Mouse (Mus musculus): ENCODE results near the gene Clec2i. TPM values are rescaled to one million over a fixed set of nuclear protein-coding genes. Genes with fewer than 3 reads are reported as not detected.

The Clec2i gene
- polyA plus RNA-seq, 1 experiment from 2014 or later = 0.14 TPM

DNA sequence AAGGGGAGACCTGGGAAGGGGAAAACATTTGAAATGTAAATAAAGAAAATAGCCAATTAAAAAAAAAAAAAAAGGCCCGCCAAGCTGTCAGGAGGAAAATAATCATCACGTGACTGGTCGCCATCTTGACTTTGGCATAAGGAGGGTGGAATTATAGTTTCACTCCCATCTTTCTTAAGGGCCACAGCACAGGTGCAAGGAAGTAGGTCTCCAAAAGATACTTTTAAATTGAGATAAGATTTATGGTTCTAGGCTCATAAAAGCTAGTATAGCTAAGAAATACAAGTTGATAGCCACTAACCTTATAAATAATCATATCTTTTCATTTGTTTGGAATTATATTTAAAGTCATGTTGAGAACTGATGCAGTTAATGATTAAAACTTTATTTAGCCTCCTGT, 32.5 kb upstream of the Clec2i start:
- Histone ChIP-seq H3K4me1 (ENCODE audit: insufficient read depth) (peaks cover 22% of the 10 kb centered on the region), H3K9me3 (ENCODE audit: low read depth, low read length) (no peaks in the 10 kb centered on the region), H3K27me3 (ENCODE audit: insufficient read depth, low read length) (no peaks in the 10 kb centered on the region), H3K4me2 (no peak overlapping the region), H3K36me3 (ENCODE audit: insufficient read depth) (no peaks in the 10 kb centered on the region), H3K4me3 (ENCODE audit: low read depth, low read length) (no peak overlapping the region), H3K9ac (no peak overlapping the region), H3K27ac (ENCODE audit: low read depth) (no peak overlapping the region)
- no peak for TF ChIP-seq CTCF (IDR thresholded peaks at IDR 0.05; ENCODE audit: low read depth)
- ATAC-seq (ENCODE audit: insufficient read depth) = no peak
- 97% methylated on average over 3 of the region's 3 CpGs for whole genome bisulfite sequencing
- no peak for DNase-seq

DNA sequence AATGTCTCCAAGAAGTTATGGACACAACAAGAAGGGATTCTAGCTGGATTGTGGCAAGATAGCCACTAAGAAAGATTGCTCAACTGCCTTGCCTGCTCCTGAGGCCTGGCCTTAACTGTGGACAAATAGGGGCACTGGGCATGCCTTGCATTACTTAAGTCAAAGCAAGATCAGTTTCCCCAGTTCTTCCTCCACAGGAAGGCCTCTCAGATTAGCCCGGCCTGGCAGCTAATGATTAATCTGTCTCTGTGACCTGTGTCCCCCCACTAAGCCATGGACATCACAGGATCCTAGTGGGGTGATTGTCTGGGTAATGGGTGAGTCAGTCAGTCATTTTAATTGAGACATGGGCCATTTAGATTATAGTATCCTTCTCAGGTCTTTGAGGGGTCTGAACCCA, 31.9 kb upstream of the Clec2i start:
- WGBS = 43% methylated on average over 1 of the region's 1 CpGs
- Histone ChIP-seq H3K9me3 (ENCODE audit: low read depth, low read length) (no peaks in the 10 kb centered on the region), H3K27me3 (ENCODE audit: insufficient read depth, low read length) (no peaks in the 10 kb centered on the region), H3K36me3 (ENCODE audit: insufficient read depth) (no peaks in the 10 kb centered on the region), H3K4me3 (ENCODE audit: low read depth, low read length) (no peak overlapping the region), H3K9ac (no peak overlapping the region), H3K4me1 (ENCODE audit: insufficient read depth) (peaks cover 21% of the 10 kb centered on the region), H3K27ac (ENCODE audit: low read depth) (peak overlapping the region; percentile 49; the same call in 1 of the 2 replicates), H3K4me2 (no peak overlapping the region)
- no peak for TF ChIP-seq CTCF (IDR thresholded peaks at IDR 0.05; ENCODE audit: low read depth)
- no peak for DNase-seq
- no peak for ATAC-seq (ENCODE audit: insufficient read depth)

DNA sequence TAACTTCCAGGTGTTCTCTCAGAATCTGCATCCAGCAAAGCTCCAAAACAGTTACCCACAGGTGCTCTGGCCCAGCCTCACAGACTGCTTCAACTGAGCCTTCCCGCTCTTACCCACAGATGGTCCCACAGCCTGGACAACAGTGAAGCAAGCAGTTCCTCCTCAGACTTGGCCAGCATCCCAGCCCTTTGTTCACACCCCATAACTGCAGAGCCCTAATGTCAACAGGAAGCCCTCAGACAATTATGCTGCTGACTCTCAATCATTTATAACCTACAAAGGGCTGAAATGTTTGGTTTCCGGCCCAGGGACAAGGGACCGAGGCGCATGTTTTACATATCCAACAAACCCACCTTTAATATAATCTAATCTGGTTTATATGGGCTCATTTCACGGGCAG, 31.1 kb upstream of the Clec2i start:
- peaks cover 16% of the 10 kb centered on the region for H3K4me1 ChIP-seq (ENCODE audit: insufficient read depth)
- no peak overlapping the region for H3K4me3 ChIP-seq (ENCODE audit: low read depth, low read length)
- ATAC-seq (ENCODE audit: insufficient read depth) (peak; percentile 97), DNase-seq (peak; percentile 98)
- no peaks in the 10 kb centered on the region for H3K9me3 ChIP-seq (ENCODE audit: low read depth, low read length)
- WGBS = 23% methylated on average over 5 of the region's 5 CpGs
- H3K27ac ChIP-seq (ENCODE audit: low read depth) = peak overlapping the region; percentile 49
- H3K4me2 ChIP-seq = no peak overlapping the region
- no peaks in the 10 kb centered on the region for H3K27me3 ChIP-seq (ENCODE audit: insufficient read depth, low read length)
- H3K36me3 ChIP-seq (ENCODE audit: insufficient read depth) = no peaks in the 10 kb centered on the region
- no peak overlapping the region for H3K9ac ChIP-seq
- no peak for TF ChIP-seq CTCF (IDR thresholded peaks at IDR 0.05; ENCODE audit: low read depth)

DNA sequence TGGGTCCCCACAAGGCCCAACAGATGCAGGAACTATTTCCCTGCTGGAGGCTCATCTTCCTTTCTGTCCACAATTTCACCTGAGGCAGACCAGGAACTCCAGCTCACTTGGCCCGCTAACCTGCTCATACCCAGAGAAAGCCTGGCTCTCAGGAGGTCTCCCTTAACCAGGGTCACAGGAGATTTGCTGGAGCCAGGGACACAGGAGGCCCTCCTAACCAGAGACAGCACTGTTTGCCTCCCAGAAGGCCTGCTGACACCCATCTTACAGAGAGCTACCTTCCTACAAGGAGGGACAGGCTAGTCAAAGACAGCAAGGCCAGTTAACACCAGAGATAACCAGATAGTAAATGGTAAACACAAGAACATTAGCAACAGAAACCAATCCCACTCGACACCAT, 29.4 kb upstream of the Clec2i start:
- H3K9ac ChIP-seq = no peak overlapping the region
- DNase-seq = no peak
- peaks cover 16% of the 10 kb centered on the region for H3K4me1 ChIP-seq (ENCODE audit: insufficient read depth)
- ATAC-seq (ENCODE audit: insufficient read depth) = no peak
- H3K27me3 ChIP-seq (ENCODE audit: insufficient read depth, low read length) = no peaks in the 10 kb centered on the region
- no peak overlapping the region for H3K4me2 ChIP-seq
- WGBS = 85% methylated on average over 2 of the region's 2 CpGs
- H3K36me3 ChIP-seq (ENCODE audit: insufficient read depth) = no peaks in the 10 kb centered on the region
- no peak overlapping the region for H3K4me3 ChIP-seq (ENCODE audit: low read depth, low read length)
- TF ChIP-seq CTCF (IDR thresholded peaks at IDR 0.05; ENCODE audit: low read depth) = no peak
- no peaks in the 10 kb centered on the region for H3K9me3 ChIP-seq (ENCODE audit: low read depth, low read length)
- H3K27ac ChIP-seq (ENCODE audit: low read depth) = no peak overlapping the region

DNA sequence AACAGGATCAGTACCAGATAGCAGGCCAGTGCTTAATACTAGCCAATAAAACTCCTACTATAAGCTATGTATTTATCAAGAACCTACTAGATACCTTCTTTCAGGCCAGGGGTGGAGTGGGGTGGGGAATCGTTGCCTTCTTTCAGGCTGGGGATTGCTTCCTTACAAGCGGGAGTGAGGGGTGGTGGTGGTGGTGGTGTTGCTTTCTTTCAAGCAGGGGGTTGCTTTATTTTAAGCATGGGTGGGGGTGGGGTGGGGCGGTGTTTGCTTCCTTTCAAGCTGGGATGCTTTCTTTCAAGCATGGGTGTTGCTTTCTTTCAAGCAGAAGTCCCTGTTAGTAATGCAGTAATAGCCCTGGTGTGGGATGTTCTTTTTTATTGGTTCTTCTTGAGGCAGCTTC, 18.5 kb upstream of the Clec2i start:
- H3K27ac ChIP-seq (ENCODE audit: low read depth) = peak overlapping the region; percentile 34; the same call in 1 of the 2 replicates
- 42% methylated on average over 3 of the region's 3 CpGs for WGBS
- no peak overlapping the region for H3K4me3 ChIP-seq (ENCODE audit: low read depth, low read length)
- DNase-seq = no peak
- no peaks in the 10 kb centered on the region for H3K27me3 ChIP-seq (ENCODE audit: insufficient read depth, low read length)
- ATAC-seq (ENCODE audit: insufficient read depth) = no peak
- H3K4me2 ChIP-seq = no peak overlapping the region
- H3K36me3 ChIP-seq (ENCODE audit: insufficient read depth) = no peaks in the 10 kb centered on the region
- no peak for TF ChIP-seq CTCF (IDR thresholded peaks at IDR 0.05; ENCODE audit: low read depth)
- no peaks in the 10 kb centered on the region for H3K4me1 ChIP-seq (ENCODE audit: insufficient read depth)
- no peaks in the 10 kb centered on the region for H3K9me3 ChIP-seq (ENCODE audit: low read depth, low read length)
- no peak overlapping the region for H3K9ac ChIP-seq

DNA sequence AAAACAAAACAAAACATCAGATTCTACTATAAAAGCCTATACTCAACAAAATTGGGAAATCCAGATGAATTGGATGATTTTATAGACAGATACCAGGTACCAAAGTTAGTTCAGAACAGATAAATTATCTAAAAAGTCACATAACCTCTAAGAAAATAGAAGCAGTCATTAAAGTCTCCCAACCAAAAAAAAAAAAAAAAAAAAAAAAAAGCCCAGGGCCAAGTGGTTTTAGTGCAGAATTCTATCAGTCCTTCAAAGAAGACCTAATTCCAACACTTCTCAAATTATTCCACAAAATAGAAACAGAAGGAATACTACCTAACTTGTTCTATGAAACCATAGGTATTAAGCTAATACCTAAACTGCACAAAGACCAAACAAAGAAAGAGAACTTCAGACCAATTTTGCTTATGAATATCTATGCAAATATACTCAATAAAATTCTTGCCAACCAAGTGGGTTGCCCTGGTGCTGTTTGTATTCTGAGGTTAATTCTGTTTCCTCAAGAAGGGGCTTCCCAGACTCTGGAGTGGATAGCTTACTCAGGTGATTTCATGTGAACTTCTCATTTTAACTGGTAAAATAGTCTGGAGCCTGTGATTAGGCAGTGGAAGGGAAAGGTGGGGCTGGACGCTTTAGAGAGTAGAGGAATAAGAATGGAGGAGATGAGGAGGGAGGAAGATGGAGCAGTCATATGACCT, 15.3 kb upstream of the Clec2i start:
- 90% methylated on average over 1 of the region's 1 CpGs for WGBS
- no peak overlapping the region for H3K4me2 ChIP-seq
- no peak overlapping the region for H3K4me3 ChIP-seq (ENCODE audit: low read depth, low read length)
- no peaks in the 10 kb centered on the region for H3K27me3 ChIP-seq (ENCODE audit: insufficient read depth, low read length)
- no peaks in the 10 kb centered on the region for H3K9me3 ChIP-seq (ENCODE audit: low read depth, low read length)
- no peaks in the 10 kb centered on the region for H3K4me1 ChIP-seq (ENCODE audit: insufficient read depth)
- no peak for DNase-seq
- H3K27ac ChIP-seq (ENCODE audit: low read depth) = no peak overlapping the region
- ATAC-seq (ENCODE audit: insufficient read depth) = no peak
- no peak for TF ChIP-seq CTCF (IDR thresholded peaks at IDR 0.05; ENCODE audit: low read depth)
- no peaks in the 10 kb centered on the region for H3K36me3 ChIP-seq (ENCODE audit: insufficient read depth)
- no peak overlapping the region for H3K9ac ChIP-seq

DNA sequence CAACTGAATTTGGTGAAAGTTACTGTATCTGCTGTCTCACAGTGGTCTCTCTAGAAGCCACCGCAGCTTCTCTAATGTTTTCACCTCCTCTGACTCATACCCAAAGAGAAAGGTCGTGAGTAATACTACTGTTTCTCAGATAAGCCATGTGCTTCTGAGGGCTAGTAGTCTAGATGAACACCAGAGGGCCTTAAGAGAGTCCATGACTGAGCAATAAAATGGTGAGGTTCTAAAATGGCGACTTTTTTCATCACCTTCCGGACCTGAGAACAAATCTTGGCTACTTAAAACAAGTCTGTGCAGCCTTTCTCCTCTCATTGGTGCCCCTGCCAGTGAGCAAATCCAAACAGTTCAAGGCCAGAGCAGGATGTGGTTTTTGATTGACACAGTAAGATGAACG, 1.4 kb downstream of the Clec2i start:
- H3K36me3 ChIP-seq (ENCODE audit: insufficient read depth) = no peaks in the 10 kb centered on the region
- no peak overlapping the region for H3K9ac ChIP-seq
- H3K4me3 ChIP-seq (ENCODE audit: low read depth, low read length) = no peak overlapping the region
- H3K4me2 ChIP-seq = no peak overlapping the region
- no peak overlapping the region for H3K27ac ChIP-seq (ENCODE audit: low read depth)
- no peaks in the 10 kb centered on the region for H3K4me1 ChIP-seq (ENCODE audit: insufficient read depth)
- TF ChIP-seq CTCF (IDR thresholded peaks at IDR 0.05; ENCODE audit: low read depth) = no peak
- H3K27me3 ChIP-seq (ENCODE audit: insufficient read depth, low read length) = no peaks in the 10 kb centered on the region
- WGBS = 74% methylated on average over 5 of the region's 5 CpGs
- ATAC-seq (ENCODE audit: insufficient read depth) (no peak), DNase-seq (no peak)
- no peaks in the 10 kb centered on the region for H3K9me3 ChIP-seq (ENCODE audit: low read depth, low read length)

All from lung, embryonic 14.5 days (tissue).